Mouse (Mus musculus): Measurements from ENCODE around the gene Hap1.

GRCm38 (mm10) chr11:100396886-100397599 lies 41.1 kb upstream of the Hap1 start:
- TF ChIP-seq CTCF (IDR thresholded peaks at IDR 0.05; ENCODE audit: control insufficient read depth, insufficient read depth, low read length), result no peak
- no peak for TF ChIP-seq POLR2A (IDR thresholded peaks at IDR 0.05; ENCODE audit: borderline replicate concordance, control insufficient read depth, low read depth, low read length)

Data from bone marrow, adult 2 months (tissue).